Mouse (Mus musculus) small intestine, adult 2 months (tissue): ENCODE measurements at regions not wholly inside any gene's neighbourhood (a gene's known extent, or its start where the extent isn't known, plus 50 kb on each side); places are given as distances from the start of the nearest gene placed in this dataset.

Experiments used
- CTCF ChIP-seq: fragments of 200-500 bp; IDR thresholded peaks from 2 replicates; pipeline ENCODE4 v1.5.1; 2012; ENCODE audit warnings: low read depth, mild to moderate bottlenecking, control low read depth, inconsistent platforms, low read length, moderate library complexity, mixed read lengths; ENCODE audit not compliant: insufficient replicate concordance, insufficient read length; ENCODE audit errors: extremely low read depth
- POLR2A ChIP-seq: fragments of 200-500 bp; IDR thresholded peaks from 2 replicates; pipeline ENCODE4 v1.6.1; 2012; ENCODE audit warnings: low read depth, mild to moderate bottlenecking, control low read depth, inconsistent platforms, low read length, moderate library complexity

- TF ChIP-seq CTCF (no peak), POLR2A (no peak)
Measured at GRCm38 (mm10) chr3:132462348-132462959, 167.2 kb upstream of the Gimd1 start.
